Mouse (Mus musculus): Measurements from ENCODE around the gene Dkkl1. TPM values are rescaled to one million over a fixed set of nuclear protein-coding genes. Genes with fewer than 3 reads are reported as not detected.

The Dkkl1 gene
- polyA plus RNA-seq, 1 experiment from 2014 or later: 0.78 TPM

- Histone ChIP-seq H3K9me3 (no peaks in the 10 kb centered on the region), H3K27me3 (peaks cover 45% of the 10 kb centered on the region), H3K4me1 (peaks cover 19% of the 10 kb centered on the region), H3K4me3 (replicated peaks) (peak overlapping the region; percentile 35), H3K4me2 (peak overlapping the region; percentile 69), H3K9ac (peak overlapping the region; percentile 17; the same call in 1 of the 2 replicates), H3K36me3 (replicated peaks) (peaks cover 31% of the 10 kb centered on the region), H3K27ac (peak overlapping the region; percentile 32; the same call in 1 of the 2 replicates)
- 5% methylated on average over 35 of the region's 35 CpGs for WGBS
- ATAC-seq (ENCODE audit: low FRiP score): peak; percentile 85
Observed at GRCm38 (mm10) chr7:45161612-45162473, 50.1 kb downstream of the Dkkl1 start.

GRCm38 (mm10) chr7:45160866-45161265 lies 51.1 kb downstream of the Dkkl1 start:
- no peak overlapping the region for H3K9ac ChIP-seq
- H3K27me3 ChIP-seq: peaks cover 35% of the 10 kb centered on the region
- no peak overlapping the region for H3K4me3 ChIP-seq (replicated peaks)
- ATAC-seq (ENCODE audit: low FRiP score): no peak
- WGBS: 88% methylated on average over 3 of the region's 3 CpGs
- H3K27ac ChIP-seq: no peak overlapping the region
- H3K9me3 ChIP-seq: no peaks in the 10 kb centered on the region
- H3K36me3 ChIP-seq (replicated peaks): peaks cover 31% of the 10 kb centered on the region
- H3K4me1 ChIP-seq: peaks cover 19% of the 10 kb centered on the region
- no peak overlapping the region for H3K4me2 ChIP-seq

- no peaks in the 10 kb centered on the region for H3K9me3 ChIP-seq
- H3K4me3 ChIP-seq (replicated peaks): no peak overlapping the region
- ATAC-seq (ENCODE audit: low FRiP score): no peak
- H3K9ac ChIP-seq: no peak overlapping the region
- H3K4me1 ChIP-seq: peaks cover 22% of the 10 kb centered on the region
- peaks cover 31% of the 10 kb centered on the region for H3K36me3 ChIP-seq (replicated peaks)
- H3K27ac ChIP-seq: no peak overlapping the region
- peaks cover 30% of the 10 kb centered on the region for H3K27me3 ChIP-seq
- H3K4me2 ChIP-seq: no peak overlapping the region
- 97% methylated on average over 6 of the region's 6 CpGs for WGBS
Observed at GRCm38 (mm10) chr7:45160316-45160800, 51.6 kb downstream of the Dkkl1 start.

DNA sequence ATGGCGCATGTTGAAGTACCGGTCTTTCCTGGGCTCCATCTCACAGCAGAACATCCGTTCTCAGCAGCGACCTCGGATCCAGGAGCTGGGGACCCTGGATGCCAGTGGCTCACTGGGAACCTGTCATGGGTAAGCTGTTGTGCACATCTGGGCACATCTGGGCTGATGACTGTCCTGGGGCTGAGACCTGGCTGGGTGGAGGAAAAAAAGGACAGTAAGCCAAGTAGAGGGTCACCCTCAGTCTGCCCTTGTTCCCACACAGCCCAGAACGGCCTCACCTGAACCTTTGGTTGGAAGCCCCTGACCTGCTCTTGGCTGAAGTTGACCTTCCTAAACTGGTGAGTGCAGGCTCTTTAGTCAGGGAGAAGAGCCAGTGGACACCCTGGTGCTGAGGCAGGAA lies 53.0 kb downstream of the Dkkl1 start:
- Histone ChIP-seq H3K27me3 (peaks cover 16% of the 10 kb centered on the region), H3K36me3 (replicated peaks) (peaks cover 31% of the 10 kb centered on the region)

More for the DNA sequence above, 53.0 kb downstream of the Dkkl1 start:
- 93% methylated on average over 6 of the region's 6 CpGs for WGBS
- H3K27ac ChIP-seq: no peak overlapping the region
- no peak overlapping the region for H3K9ac ChIP-seq
- H3K4me2 ChIP-seq: no peak overlapping the region
- H3K4me3 ChIP-seq (replicated peaks): no peak overlapping the region
- H3K9me3 ChIP-seq: no peaks in the 10 kb centered on the region
- H3K4me1 ChIP-seq: peaks cover 26% of the 10 kb centered on the region
- ATAC-seq (ENCODE audit: low FRiP score): no peak

Small RNAs within 50 kb of the gene (microRNA-seq; reads per million reads assigned to microRNA genes)
- gene Mir7055: not detected

Other genes with a start within 250 kb of the Dkkl1 start
- 35.1 and 38.1 TPM in 2 replicates for gene Cpt1c, start 237.3 kb downstream of the Dkkl1 start, polyA plus RNA-seq (2016; fragmentation: Nextera tagmentation; extraction: Ambion mirVana)
- 585 and 631 TPM in 2 replicates for gene Prmt1, start 225.6 kb downstream of the Dkkl1 start, polyA plus RNA-seq (2016; fragmentation: Nextera tagmentation; extraction: Ambion mirVana)
- 72.4 and 73.0 TPM in 2 replicates for gene Irf3, start 214.5 kb downstream of the Dkkl1 start, polyA plus RNA-seq (2016; fragmentation: Nextera tagmentation; extraction: Ambion mirVana)
- 57.8 and 66.4 TPM in 2 replicates for gene Bcl2l12, start 213.4 kb downstream of the Dkkl1 start, polyA plus RNA-seq (2016; fragmentation: Nextera tagmentation; extraction: Ambion mirVana)
- gene Scaf1, start 195.8 kb downstream of the Dkkl1 start, polyA plus RNA-seq (2016; fragmentation: Nextera tagmentation; extraction: Ambion mirVana): 47.4 and 52.0 TPM in 2 replicates
- gene Rras, start 194.2 kb downstream of the Dkkl1 start, polyA plus RNA-seq (2016; fragmentation: Nextera tagmentation; extraction: Ambion mirVana): 11.4 and 13.8 TPM in 2 replicates
- gene Prr12, start 159.3 kb downstream of the Dkkl1 start, polyA plus RNA-seq (2016; fragmentation: Nextera tagmentation; extraction: Ambion mirVana): 13.1 and 13.6 TPM in 2 replicates
- gene Nosip, start 149.7 kb downstream of the Dkkl1 start, polyA plus RNA-seq (2016; fragmentation: Nextera tagmentation; extraction: Ambion mirVana): 53.7 and 54.4 TPM in 2 replicates
- gene Prrg2, start 149.5 kb downstream of the Dkkl1 start, polyA plus RNA-seq (2016; fragmentation: Nextera tagmentation; extraction: Ambion mirVana): 17.1 and 18.2 TPM in 2 replicates
- gene Rcn3, start 119.9 kb downstream of the Dkkl1 start, polyA plus RNA-seq (2016; fragmentation: Nextera tagmentation; extraction: Ambion mirVana): 80.5 and 101 TPM in 2 replicates
- 8.3 and 9.6 TPM in 2 replicates for gene Fcgrt, start 108.3 kb downstream of the Dkkl1 start, polyA plus RNA-seq (2016; fragmentation: Nextera tagmentation; extraction: Ambion mirVana)
- gene Rps11, start 87.7 kb downstream of the Dkkl1 start, polyA plus RNA-seq (2016; fragmentation: Nextera tagmentation; extraction: Ambion mirVana): 1,226 and 1,285 TPM in 2 replicates
- 1,106 and 1,135 TPM in 2 replicates for gene Rpl13a, start 83.4 kb downstream of the Dkkl1 start, polyA plus RNA-seq (2016; fragmentation: Nextera tagmentation; extraction: Ambion mirVana)
- 0.27 TPM in 1 of 2 replicates, not detected in the other for gene Gm45713, start 75.9 kb downstream of the Dkkl1 start, polyA plus RNA-seq (2016; fragmentation: Nextera tagmentation; extraction: Ambion mirVana)
- 0.21 and 0.72 TPM in 2 replicates for gene Flt3l, start 75.7 kb downstream of the Dkkl1 start, polyA plus RNA-seq (2016; fragmentation: Nextera tagmentation; extraction: Ambion mirVana)
- 95.0 and 97.5 TPM in 2 replicates for gene Pih1d1, start 57.8 kb downstream of the Dkkl1 start, polyA plus RNA-seq (2016; fragmentation: Nextera tagmentation; extraction: Ambion mirVana)
- gene Aldh16a1, start 57.6 kb downstream of the Dkkl1 start, polyA plus RNA-seq (2016; fragmentation: Nextera tagmentation; extraction: Ambion mirVana): 41.9 and 42.9 TPM in 2 replicates
- gene Slc17a7, start 48.2 kb downstream of the Dkkl1 start, polyA plus RNA-seq (2016; fragmentation: Nextera tagmentation; extraction: Ambion mirVana): 6.3 and 7.9 TPM in 2 replicates
- 0.52 and 1.4 TPM in 2 replicates for gene Gfy, start 32.6 kb downstream of the Dkkl1 start, polyA plus RNA-seq (2016; fragmentation: Nextera tagmentation; extraction: Ambion mirVana)
- 0.45 and 1.5 TPM in 2 replicates for gene Pth2, start 31.2 kb downstream of the Dkkl1 start, polyA plus RNA-seq (2016; fragmentation: Nextera tagmentation; extraction: Ambion mirVana)
- 1.2 TPM in 2 replicates for gene Ccdc155, start 7.3 kb downstream of the Dkkl1 start, polyA plus RNA-seq (2016; fragmentation: Nextera tagmentation; extraction: Ambion mirVana)
- gene Tead2, start 3.6 kb upstream of the Dkkl1 start, polyA plus RNA-seq (2016; fragmentation: Nextera tagmentation; extraction: Ambion mirVana): 245 and 256 TPM in 2 replicates
- gene Cd37, start 27.0 kb upstream of the Dkkl1 start, polyA plus RNA-seq (2016; fragmentation: Nextera tagmentation; extraction: Ambion mirVana): 1.2 and 1.3 TPM in 2 replicates
- 0.09 and 0.20 TPM in 2 replicates for gene Slc6a16, start 28.9 kb upstream of the Dkkl1 start, polyA plus RNA-seq (2016; fragmentation: Nextera tagmentation; extraction: Ambion mirVana)
- not detected in 2 replicates for gene Slc6a21, start 65.4 kb upstream of the Dkkl1 start, polyA plus RNA-seq (2016; fragmentation: Nextera tagmentation; extraction: Ambion mirVana)
- 4.6 and 6.6 TPM in 2 replicates for gene Trpm4, start 121.6 kb upstream of the Dkkl1 start, polyA plus RNA-seq (2016; fragmentation: Nextera tagmentation; extraction: Ambion mirVana)
- 0.13 and 0.20 TPM in 2 replicates for gene Hrc, start 123.1 kb upstream of the Dkkl1 start, polyA plus RNA-seq (2016; fragmentation: Nextera tagmentation; extraction: Ambion mirVana)
- 12.6 and 14.9 TPM in 2 replicates for gene Ppfia3, start 154.9 kb upstream of the Dkkl1 start, polyA plus RNA-seq (2016; fragmentation: Nextera tagmentation; extraction: Ambion mirVana)
- gene Lin7b, start 158.4 kb upstream of the Dkkl1 start, polyA plus RNA-seq (2016; fragmentation: Nextera tagmentation; extraction: Ambion mirVana): 3.1 TPM in 2 replicates
- 313 and 314 TPM in 2 replicates for gene Snrnp70, start 183.6 kb upstream of the Dkkl1 start, polyA plus RNA-seq (2016; fragmentation: Nextera tagmentation; extraction: Ambion mirVana)
- not detected in 2 replicates for gene Kcna7, start 193.5 kb upstream of the Dkkl1 start, polyA plus RNA-seq (2016; fragmentation: Nextera tagmentation; extraction: Ambion mirVana)
- gene Ntf5, start 201.5 kb upstream of the Dkkl1 start, polyA plus RNA-seq (2016; fragmentation: Nextera tagmentation; extraction: Ambion mirVana): 0.32 and 0.65 TPM in 2 replicates
- 0.50 TPM in 1 of 2 replicates, not detected in the other for gene Lhb, start 208.7 kb upstream of the Dkkl1 start, polyA plus RNA-seq (2016; fragmentation: Nextera tagmentation; extraction: Ambion mirVana)
- 28.7 and 30.7 TPM in 2 replicates for gene Gys1, start 222.7 kb upstream of the Dkkl1 start, polyA plus RNA-seq (2016; fragmentation: Nextera tagmentation; extraction: Ambion mirVana)
- gene Ruvbl2, start 225.9 kb upstream of the Dkkl1 start, polyA plus RNA-seq (2016; fragmentation: Nextera tagmentation; extraction: Ambion mirVana): 167 and 175 TPM in 2 replicates
- 5,523 and 5,537 TPM in 2 replicates for gene Ftl1, start 247.7 kb upstream of the Dkkl1 start, polyA plus RNA-seq (2016; fragmentation: Nextera tagmentation; extraction: Ambion mirVana)